Mouse (Mus musculus) embryo, embryonic 9.5 days (tissue): ENCODE measurements around the gene Flt4.

Experiments used
- DNase-seq: peaks from one replicate; pipeline ENCODE4 v3.0.0-alpha.2; 2017; ENCODE audit errors: extremely low spot score

Flt4 gene

DNA sequence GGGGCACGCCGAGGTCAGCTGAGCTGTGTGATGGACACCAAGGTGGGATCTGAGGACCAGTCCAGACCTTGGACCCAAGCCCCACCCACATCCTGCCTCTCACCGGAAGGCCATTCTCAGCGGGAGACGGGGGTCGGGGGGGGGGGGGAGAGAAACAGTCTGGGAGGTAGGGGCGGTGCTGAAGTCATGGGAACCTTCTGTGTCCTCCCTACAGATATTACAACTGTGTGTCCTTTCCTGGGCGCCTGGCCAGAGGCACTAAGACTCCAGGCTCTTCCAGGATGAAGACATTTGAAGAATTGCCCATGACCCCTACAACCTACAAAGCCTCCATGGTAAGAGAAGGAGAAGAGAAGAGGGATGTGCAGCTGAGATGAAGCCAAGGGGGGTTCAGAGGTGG, 36.6 kb downstream of the Flt4 start:
- no peak for DNase-seq

DNA sequence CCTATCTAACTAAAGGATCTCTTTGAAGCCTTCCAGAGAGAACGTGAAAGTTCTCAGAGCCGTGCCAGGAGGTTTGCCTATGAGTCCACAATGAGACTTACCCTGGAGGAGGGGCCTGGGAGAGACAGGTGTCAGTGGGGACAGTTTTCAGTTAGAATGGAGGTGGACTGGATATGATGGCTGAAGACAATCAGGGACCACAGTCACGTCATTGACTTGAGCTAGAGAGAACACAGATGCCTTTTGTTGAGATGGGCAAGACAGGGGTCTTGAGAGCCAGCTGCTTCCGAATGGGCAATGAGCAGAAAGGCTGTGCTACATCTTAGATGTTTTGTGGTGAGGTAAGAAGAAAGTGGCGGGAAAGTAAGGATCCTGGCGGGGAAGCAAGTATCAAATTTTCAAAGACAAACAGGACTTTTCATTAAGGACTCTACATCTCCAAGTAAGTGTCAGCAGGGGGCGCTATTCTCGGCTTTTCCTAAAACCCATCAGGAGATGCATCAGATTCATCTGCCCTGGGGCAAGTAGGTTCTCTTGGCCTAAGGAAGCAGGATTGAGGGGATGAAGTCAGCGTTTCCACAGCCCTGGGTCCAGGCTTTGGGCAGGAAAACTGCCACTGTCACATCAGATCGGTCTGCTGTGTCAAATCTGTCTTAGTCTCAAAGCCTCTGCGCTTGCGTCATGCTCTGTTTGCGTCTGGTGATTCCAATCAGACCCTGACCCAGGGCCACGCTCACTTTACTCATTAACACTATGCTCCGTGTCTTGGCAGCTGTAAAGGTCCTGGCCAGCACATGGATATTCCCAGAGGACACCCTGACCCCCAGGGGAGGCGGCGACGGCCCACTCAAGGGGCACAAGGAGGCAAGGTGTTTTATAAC, 41.3 kb downstream of the Flt4 start:
- DNase-seq: peak; percentile 48

DNA sequence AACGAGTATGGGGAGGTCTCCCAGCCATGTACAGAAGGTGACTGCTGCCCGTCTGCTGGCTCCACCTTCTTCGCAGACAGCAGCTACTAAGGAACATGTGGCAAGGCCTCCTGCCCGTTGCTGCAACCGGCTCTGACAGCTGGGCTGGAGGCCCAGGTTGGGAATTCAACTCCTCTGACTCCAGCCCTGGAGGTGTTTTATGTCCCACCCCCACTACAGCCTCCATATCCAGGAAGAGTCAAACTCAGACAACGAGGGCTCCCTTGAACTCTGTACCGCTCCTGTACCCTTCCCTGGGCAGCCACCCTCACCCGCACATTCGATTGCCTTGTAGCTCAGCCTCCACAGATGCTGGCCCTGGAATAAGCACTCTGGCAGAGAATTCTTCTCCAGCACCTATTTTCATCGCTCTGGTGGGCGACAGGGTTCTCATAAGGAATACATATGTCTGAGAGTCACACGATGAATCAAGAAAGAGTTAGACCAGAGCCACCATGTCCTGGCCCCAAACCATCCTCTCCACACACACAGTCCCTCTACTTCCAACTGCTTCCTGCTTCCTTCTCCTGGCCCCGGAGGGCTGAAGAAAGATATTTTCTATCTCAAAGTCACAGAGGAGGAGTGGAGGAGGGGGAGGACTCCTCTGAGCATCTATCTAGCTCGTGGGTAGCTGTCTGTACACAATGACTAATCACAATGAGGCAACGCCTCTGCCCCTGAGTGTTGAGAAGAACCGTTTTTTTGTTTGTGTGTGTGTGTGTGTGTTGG, 42.1 kb downstream of the Flt4 start:
- DNase-seq: no peak

DNA sequence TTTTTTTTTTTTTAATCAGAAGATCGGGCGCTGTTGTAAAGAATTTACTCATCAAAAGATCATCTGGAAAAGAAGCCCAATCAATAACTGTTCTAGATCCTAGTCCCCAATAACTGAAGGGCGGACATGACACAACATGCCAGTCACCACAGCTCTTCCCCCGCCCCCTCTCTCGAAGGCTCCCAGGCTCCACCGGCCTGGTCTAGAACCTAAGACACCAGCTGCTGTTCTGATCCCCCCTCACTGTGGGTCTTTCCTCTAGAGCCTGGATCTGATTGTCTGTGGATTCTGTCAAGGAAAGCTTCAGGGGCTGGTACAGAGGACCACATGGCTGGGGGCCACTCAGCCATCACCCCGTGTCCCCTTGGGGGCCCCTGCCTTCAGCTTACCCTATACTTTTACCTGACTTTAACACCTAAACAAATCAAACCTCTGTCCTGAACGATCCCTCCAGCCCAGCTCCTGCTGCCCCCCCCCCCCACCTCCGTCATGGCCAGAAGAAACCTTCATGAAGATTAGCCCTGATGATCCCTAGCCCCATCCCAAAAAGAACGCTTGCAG, 42.8 kb downstream of the Flt4 start:
- no peak for DNase-seq

DNA sequence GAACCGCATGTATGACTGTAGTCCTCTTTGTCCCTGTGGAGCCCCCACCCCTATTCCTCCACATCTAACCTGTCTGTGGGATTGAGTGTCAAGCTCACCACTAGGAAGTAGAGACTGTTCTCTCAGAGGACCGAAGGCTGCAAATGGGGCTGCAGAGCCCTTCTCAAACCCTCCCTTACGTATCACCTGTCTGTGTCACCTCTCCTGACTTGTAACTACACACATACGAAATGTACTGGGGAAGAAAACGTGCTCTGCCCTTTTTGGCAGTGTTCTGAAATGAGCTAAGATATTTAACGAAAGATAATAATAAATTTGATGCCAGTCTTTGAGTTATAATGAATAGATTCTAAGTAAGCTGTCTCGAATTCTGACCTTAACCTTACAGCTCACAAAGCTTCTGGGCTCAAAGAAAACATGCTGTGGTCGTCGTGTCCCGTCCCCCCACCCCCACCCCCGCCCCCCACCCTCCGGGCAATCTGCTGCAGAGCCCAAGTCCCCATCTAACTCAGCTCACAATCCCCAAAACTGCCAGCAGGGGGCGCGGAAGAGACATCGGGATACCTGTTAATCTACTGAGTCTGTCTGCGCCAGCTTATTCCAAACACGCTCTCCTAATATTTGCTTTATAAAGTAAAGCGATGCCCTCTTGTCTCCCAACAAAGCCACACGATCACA, 43.5 kb downstream of the Flt4 start:
- peak; percentile 88 for DNase-seq

DNA sequence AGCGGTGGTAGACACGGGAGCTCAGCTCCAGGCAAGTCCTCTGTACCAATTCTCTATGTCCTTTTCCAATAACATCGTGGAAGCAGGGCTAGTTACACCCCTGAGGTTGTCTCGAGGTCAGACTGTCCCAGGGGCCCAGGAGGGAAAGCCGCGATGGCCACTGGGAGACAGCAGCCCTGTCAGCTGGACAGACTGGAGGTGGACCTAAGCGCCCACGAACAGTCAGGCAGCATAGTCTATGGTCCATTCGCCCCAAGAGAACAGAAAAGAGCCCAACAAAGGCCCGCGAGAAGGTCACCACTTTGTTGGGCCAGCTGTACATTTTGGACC, 44.0 kb downstream of the Flt4 start:
- no peak for DNase-seq

DNA sequence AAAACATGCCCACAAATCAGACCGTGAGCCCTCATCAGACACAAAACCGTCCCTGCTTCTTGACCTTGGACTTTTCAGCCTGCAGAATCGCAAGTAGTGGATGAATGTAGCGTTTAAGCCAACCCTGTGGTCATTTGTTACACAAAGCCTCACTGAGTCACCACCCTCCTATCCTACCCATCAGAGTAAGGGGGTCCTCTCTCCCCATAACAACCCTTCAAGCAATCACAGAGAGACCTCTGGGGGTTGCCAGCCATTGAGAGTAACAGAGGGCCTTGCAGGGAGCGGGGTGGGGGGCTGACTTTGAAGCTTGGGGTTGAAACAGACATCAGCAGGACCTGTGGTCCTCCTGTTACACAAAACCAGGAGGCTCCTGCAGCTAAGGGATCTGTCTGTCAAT, 45.6 kb downstream of the Flt4 start:
- no peak for DNase-seq

DNA sequence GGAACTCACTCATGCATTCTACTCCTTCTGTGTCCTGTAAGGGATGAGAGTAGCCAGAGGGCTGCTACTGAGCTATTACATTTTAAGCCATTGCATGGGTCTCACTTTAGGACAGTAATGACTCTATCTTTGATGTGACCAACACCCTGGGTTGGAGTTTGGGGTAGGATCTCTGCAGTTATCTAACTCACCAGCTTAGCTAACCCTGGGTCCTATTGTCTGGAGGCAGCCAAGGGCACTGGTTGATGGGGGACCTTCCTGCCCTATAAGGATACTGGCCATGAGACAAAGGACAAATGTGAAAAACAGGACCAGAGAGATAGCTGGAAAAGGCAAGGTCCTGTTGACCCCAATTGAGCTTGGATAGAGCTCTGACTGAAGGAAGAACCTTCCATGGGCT, 46.4 kb downstream of the Flt4 start:
- no peak for DNase-seq

DNA sequence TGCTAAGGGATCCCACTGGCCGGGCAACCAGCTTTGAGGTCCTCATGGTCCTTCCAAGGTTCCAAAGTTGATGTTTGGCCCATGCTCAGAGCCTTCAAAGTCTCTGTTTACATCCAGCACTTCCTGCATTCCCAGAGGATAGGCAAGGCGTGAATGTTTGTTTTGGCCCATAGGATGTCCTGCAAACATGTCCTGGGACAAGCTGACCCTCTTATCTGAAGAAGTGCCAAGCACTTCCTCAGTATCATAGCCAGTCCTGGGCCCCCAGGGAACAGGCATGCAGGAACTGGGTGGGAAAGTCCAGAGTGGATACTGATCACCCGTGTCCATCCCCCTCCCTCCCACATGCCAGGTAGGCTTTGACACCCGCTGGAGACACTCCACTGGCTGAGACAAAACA, 49.0 kb downstream of the Flt4 start:
- DNase-seq: no peak

DNA sequence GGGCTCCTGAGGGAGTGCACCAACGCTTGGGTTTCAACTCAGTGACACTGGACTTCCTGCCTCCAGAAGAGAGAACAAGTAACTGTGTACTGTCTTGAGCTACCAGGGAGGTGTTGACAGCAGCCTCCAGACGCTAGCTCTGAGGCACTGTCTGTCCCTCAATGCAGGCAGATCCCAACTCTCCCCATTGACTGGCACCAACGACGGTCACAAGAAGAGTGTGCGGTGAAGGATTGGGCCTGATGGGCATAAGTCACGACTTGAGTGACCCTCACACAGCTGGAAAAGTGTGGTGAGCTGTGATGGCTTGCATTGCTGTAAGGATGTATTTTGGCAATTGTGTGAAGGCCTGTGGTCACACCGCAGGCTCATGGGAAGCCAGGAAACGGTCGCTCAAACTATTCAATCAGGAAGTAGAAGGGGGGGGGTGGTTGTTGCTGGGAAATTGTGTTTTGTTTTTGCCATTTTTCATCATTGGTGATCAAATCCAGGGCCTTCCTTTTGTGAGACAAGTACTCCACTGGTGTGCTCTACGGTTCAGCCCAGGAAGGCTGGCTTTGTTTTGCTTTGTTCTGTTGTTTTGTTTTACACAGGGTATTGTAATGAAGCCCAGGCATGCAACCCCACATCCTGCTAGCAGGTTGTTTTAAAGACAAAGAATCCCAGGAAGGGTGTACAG, 49.9 kb downstream of the Flt4 start:
- no peak for DNase-seq

DNA sequence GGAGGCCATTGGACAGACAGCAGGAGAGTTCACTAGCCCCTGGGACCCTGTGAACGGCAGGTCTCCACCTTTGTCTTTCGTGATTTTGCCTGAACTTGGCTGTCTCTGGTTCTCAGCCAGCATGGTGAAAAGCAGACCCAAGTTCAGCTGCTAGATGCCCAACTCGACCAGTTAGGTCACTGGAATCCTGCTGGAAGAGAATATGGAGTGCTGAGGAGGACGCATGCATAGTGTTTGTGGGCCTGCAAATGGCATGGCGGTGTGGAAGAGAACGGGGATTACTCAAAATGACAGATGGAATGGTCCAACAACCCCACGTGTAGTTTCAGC, 50.4 kb downstream of the Flt4 start:
- DNase-seq: no peak

DNA sequence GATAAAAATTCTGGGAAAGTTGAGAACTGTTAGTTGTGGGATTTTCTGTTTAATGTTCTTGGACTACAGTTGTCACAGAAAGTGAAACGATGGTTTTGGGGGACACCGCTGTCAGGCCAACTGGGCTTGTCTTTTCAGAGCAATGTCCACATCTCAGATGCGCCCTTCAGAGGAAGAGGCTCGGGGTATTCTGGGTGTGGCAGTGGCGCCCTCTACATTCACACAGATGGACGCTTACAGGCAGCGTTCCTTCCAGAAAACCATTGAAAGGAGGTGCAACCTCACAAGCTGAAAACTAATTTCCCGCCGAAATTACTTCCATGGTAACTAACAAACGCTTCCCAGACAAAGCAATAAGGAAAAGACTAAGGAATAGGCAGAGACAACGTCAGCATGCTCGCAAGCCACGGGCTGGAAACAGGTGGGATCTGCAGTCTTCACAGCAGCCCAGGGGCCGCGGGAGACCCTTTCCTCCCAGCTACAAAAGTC, 53.3 kb downstream of the Flt4 start:
- no peak for DNase-seq

DNA sequence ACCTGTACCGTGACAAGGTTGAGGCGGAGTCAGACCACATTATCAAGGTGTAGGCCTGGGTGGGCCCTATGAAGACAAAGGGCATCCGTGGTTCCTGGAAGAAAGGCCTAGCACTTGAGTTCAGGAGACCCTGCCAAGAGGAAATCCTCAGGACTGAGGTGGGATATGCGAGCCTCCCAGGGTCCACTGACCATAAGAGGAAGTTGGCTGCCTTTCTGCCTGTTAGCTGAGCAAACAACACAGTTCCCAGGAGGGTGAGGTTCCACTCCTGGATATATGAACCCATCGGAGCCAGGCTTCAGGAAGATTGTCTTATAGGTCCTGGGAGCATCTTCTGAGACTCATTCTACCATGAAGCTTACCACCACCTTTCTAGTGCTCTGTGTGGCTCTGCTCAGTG, 54.2 kb downstream of the Flt4 start, which contains the start of gene Scgb3a1:
Scgb3a1 (plus strand) TSS at position 301 of the 400 bp plus-strand sequence.
- no peak for DNase-seq

DNA sequence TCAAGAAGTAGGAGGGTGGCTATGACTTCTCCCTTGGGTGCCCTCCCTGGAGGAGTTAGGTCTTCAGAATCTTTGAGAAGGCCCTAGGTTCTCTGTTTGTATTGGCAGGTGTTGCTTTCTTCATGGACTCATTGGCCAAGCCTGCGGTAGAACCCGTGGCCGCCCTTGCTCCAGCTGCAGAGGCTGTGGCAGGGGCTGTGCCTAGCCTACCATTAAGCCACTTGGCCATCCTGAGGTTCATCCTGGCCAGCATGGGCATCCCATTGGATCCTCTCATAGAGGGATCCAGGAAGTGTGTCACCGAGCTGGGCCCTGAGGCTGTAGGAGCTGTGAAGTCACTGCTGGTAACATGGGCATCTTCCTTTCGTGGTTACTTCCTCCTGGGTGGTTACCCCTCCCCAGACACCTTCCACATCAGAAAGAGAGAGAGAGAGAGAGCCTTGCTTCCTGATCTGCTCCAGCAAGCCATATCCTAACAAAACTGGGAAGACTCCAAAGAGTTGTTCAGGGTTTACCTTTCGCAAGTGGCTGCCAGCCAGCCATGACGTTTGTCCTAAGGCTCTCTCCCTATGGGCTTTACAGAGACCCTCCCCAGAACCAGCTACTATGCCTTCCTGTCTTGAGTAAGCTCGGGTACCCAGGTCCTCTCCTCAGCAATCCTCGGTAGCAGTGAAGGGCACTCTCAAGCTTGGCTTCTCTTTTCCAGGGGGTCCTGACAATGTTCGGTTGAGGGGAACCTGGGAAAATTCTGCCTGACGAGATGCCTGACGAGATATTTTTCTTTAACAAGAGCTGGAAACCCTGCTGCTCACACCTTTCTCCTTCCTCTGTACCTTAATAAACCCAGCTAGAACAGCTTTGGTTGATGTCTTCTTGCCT, 55.4 kb downstream of the Flt4 start:
- DNase-seq: no peak

DNA sequence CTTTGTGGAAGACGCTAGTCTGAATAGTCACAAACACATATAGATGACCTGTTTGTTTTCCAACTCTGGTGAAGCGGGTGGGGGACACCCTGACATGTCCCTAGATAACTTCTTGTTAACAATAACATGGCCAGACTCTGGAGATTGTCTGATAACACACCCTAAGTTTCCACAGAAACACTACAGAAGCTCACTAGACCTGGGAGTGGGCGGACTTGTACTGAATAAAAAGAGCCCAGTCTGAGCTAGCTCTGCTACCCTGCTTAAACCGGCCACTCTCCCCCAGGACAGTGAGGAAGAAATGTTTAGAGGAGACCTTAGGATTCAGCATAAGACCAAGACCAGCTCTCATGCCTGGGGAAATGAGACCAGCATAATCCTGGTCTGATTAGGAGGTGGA, 56.4 kb downstream of the Flt4 start:
- DNase-seq: no peak

DNA sequence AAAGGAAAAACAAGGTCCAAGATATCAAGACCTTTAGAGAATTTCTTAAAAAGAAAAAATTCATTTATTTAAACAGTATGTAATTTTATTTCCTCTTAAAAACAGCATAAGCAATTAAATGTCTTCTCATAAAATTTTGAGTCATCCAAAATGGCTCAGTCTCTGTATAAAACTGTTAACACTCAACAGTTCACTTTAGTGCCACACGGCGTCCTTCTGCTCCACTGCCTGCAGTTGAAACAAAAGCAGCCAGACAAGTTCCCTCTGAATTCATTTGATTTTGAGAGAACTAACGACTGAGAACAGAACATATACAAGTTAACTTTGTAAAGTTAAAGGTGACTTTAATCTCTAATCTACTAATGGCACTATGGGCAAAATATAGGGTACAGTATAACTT, 64.4 kb downstream of the Flt4 start:
- DNase-seq: no peak

DNA sequence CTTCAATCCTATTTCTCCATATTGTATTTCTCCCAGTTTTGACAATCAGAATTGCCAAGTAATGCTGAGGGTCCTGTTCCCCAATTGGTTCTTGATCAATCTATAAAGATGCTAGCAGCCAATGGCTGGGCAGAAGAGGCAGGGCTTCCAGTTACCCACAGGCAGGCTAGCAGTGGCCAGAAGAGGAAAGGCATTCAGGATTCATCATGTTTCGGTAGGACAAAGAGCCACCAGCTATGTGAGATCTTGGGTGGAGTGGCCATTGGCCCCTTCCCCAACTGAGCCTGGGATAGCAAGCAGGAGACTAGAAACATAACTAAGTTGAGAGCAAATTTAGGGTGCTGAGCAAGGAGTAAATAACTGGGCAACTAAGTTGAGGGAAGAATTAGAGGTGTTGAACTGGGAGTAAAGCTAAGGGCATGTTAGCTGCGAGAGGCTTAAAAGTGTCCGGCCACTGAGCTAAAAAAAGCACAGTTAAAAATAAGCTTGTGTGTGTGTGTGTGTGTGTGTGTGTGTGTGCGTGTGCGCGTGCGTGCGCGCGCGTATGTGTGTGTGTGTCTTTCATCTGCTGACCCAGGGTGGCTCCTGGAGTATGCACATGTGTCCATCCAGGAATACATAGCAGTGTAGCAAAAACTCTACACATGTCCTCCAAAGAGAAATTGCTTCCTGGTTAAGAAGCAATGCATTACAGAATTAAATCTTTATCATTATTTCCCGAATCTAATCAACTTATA, 75.3 kb downstream of the Flt4 start:
- DNase-seq: no peak

DNA sequence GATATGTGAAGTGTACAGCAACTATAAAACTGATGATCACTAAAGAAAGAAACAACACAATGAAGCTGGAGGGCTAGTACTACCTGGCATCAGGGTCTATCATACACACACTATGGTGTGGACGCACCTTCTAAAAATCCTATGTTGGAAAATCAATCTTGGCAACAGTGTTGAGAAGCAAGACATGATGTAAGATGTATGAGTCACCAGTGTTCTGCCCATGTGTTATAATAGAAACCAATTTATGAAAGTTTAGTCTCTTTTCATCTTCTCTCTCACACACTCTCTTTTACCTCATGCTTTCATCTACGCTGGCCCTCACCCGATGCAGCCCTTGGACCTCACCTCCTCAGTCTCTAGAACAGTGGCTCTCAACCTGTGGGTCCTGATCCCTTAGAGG, 86.0 kb downstream of the Flt4 start:
- DNase-seq: no peak

DNA sequence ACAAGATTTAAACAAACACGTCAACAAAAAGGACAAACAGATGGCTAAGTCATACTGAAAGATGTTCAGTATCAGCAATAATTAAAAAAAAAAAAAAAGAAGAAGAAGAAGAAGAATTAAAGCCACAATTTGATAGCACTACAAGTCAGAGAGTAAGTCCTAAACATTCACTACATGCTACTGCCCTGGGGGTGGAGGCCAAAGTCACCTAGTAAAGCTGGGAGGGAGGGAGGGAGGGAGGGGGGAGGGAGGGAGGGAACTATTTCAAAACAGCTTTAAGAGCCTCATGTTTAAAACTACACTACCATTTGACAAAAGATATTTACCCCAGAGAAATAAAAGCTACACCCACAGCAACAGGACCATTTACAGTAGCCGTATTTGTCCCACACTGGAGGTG, 86.6 kb downstream of the Flt4 start:
- DNase-seq: no peak

DNA sequence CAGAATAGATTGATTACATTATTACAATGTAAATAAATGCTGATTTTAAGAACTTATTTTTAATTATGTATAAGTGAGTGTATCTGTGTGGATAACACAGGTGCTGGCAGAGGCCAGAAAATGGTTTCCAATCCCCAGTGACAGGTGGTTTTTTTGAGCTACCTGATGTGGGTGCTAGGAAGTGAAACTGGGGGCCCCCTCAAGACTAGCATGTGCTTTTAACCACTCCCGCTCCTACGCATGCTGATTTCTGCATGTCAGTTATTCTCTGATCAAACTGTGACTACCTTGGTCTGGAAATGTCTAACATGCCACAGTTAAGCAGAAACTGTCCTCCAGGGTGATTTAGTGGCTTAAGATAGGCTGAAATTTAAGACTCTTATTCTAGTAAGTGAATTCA, 87.4 kb downstream of the Flt4 start:
- DNase-seq: no peak
